Mouse (Mus musculus) lung, postnatal 14 days (tissue): ENCODE results near the gene Abcc8.
"Not testable (repeated sequence)": the region's sequence is repeated elsewhere in the genome, so short reads cannot be mapped to it uniquely, and the experiment has no call there.

Experiments used
- DNase-seq: peaks from one replicate; pipeline ENCODE4 v3.0.0; 2021

The Abcc8 gene

GRCm38 (mm10) chr7:46179431-46180275 lies at the start of gene Abcc8:
TSS of gene Abcc8 (minus strand) at chr7:46180033.
- no peak for DNase-seq

GRCm38 (mm10) chr7:46226936-46227335 lies 47.1 kb upstream of the Abcc8 start:
- peak; percentile 19 for DNase-seq

GRCm38 (mm10) chr7:46226253-46226652 lies 46.4 kb upstream of the Abcc8 start:
- DNase-seq, result peak; percentile 53

- DNase-seq, result no peak
Measured at GRCm38 (mm10) chr7:46220591-46221129, 40.8 kb upstream of the Abcc8 start.

GRCm38 (mm10) chr7:46218415-46218814 lies 38.6 kb upstream of the Abcc8 start:
- no peak for DNase-seq

GRCm38 (mm10) chr7:46216481-46216880 lies 36.6 kb upstream of the Abcc8 start:
- DNase-seq, result no peak

GRCm38 (mm10) chr7:46210276-46210675 lies 30.4 kb upstream of the Abcc8 start:
- DNase-seq, result no peak

- DNase-seq, result no peak
Measured at GRCm38 (mm10) chr7:46208131-46208530, 28.3 kb upstream of the Abcc8 start.

- no peak for DNase-seq
Measured at GRCm38 (mm10) chr7:46204775-46205174, 24.9 kb upstream of the Abcc8 start.

- peak; percentile 33 for DNase-seq
Measured at GRCm38 (mm10) chr7:46204046-46204471, 24.2 kb upstream of the Abcc8 start.

GRCm38 (mm10) chr7:46201649-46202048 lies 21.8 kb upstream of the Abcc8 start:
- DNase-seq, result no peak

GRCm38 (mm10) chr7:46200021-46200420 lies 20.2 kb upstream of the Abcc8 start:
- no peak for DNase-seq

- no peak for DNase-seq
Measured at GRCm38 (mm10) chr7:46195356-46195755, 15.5 kb upstream of the Abcc8 start.

- DNase-seq, result no peak
Measured at GRCm38 (mm10) chr7:46184232-46184631, 4.4 kb upstream of the Abcc8 start.

GRCm38 (mm10) chr7:46181590-46181989 lies 1.8 kb upstream of the Abcc8 start:
- DNase-seq, result peak; percentile 48

- not testable (repeated sequence) for DNase-seq
Measured at GRCm38 (mm10) chr7:46168980-46169379, 10.9 kb downstream of the Abcc8 start.

GRCm38 (mm10) chr7:46168402-46168801 lies 11.4 kb downstream of the Abcc8 start:
- DNase-seq, result no peak

GRCm38 (mm10) chr7:46167901-46168300 lies 11.9 kb downstream of the Abcc8 start:
- no peak for DNase-seq

GRCm38 (mm10) chr7:46165876-46166275 lies 14.0 kb downstream of the Abcc8 start:
- no peak for DNase-seq

- DNase-seq, result no peak
Measured at GRCm38 (mm10) chr7:46162731-46163130, 17.1 kb downstream of the Abcc8 start.

GRCm38 (mm10) chr7:46162132-46162727 lies 17.6 kb downstream of the Abcc8 start:
- no peak for DNase-seq

- DNase-seq, result no peak
Measured at GRCm38 (mm10) chr7:46161615-46162014, 18.2 kb downstream of the Abcc8 start.

- no peak for DNase-seq
Measured at GRCm38 (mm10) chr7:46157746-46158145, 22.1 kb downstream of the Abcc8 start.
